Mouse (Mus musculus) neural tube, embryonic 10.5 days (tissue): ENCODE data around the gene Prcp.
"Not testable (repeated sequence)": the region's sequence is repeated elsewhere in the genome, so short reads cannot be mapped to it uniquely, and the experiment has no call there.

Source experiments
- DNase-seq: peaks from one replicate; pipeline ENCODE4 v3.0.0-alpha.2; 2017; ENCODE audit warnings: low spot score; ENCODE audit errors: extremely low spot score

Prcp gene

GRCm38 (mm10) chr7:92890211-92890610 is 15.9 kb downstream of the Prcp start:
- DNase-seq = no peak

DNA sequence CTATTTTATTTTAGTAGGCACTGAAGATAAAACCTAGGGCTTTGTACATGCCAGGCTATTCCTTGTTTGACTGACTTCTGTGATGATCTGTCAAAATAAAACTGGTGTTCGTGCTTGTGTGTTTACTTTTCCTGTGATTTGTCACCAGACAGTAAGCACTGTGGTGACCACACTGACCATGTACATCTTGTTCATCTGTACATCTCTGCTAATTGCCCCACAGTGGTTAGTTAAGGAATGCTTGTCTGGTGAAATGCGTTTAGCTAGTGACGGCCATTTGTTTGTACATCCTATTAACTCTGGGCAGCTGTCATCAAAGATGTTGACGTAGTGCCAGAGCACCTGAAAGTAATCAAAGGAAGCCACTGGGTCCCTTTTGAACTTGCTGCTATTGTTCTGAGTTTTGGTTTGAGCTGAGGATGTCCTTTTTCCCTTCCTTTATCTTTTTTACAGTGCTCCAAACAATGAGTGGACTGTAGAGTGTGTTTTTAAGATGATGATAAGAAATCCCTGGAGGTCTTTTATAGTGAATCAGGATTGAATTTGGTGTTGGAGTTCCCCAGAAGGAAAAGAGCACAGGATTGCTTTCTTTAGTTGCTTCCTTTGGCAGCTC is 16.5 kb downstream of the Prcp start:
- DNase-seq = no peak

DNA sequence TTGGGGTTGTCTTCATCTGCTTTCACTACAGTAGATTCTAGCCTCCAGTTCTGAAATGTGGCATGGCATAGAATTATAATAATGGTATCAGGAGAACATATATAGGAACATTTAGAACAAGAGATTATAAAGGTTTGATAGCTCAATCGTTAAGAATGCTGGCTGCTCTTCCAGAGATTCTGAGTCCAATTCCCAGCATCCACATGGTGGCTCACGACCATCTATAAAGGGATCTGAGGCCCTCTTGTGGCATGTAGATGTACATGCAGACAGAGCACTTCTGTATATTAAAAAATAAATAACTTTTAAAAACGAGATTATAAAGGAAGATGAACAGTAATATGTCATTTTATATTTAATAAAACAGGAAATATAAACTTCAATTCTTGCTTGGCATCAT is 19.2 kb downstream of the Prcp start:
- no peak for DNase-seq

DNA sequence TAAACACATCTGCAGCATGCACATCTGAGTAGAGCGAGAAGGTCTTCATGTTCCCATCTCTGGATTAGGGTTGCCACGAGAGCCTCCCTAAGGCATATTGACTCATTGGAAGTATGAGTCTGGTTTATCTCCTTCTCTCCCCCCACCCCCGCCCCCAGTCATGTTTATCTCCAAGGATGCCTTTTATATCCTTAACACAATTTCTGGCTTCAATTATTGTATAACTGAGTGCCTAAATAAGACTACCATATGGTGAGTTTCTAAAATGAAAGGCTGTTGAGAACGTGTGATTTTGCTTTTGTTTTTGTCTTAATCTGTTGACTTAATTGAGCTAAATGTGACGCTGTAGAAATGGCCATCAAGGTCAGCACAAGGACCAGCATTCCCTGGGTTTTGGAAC is 21.8 kb downstream of the Prcp start:
- DNase-seq = no peak

GRCm38 (mm10) chr7:92897021-92897420 is 22.8 kb downstream of the Prcp start:
- DNase-seq = no peak

DNA sequence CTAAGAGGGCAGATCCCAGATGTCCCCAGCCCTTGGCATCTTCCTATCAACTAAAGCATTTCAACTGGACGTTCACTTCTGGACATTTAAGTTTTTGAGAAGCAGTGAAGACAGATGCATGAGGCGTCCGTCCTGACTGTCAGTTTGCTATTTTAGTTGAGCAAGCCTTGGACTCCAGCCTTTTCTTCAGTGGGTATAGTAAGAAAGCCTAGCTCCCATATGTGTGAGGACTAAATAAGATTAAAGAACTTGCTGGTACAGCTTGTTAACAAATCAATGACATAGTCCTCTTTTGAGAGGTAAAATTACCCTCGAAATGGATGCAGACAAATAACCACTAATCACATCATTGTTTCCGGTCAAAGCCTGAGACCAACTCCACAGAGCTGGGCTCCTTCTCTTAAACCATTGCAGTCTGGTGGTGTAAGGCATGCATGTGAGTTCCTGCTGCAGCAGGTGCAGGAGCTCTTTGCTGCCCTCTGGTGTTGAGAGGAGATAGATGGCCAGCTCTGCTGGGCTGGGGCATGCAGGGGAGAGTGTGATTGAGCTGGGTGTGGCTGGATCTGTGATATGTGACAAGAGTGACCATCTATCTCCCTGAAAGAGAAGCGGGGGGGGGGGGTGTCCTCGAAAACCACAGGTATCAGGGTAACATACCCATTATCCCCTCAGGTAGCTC is 29.2 kb downstream of the Prcp start:
- peak; percentile 75 for DNase-seq

- not testable (repeated sequence) for DNase-seq
Measured at GRCm38 (mm10) chr7:92904285-92904684, 30.0 kb downstream of the Prcp start.

- no peak for DNase-seq
Measured at GRCm38 (mm10) chr7:92920172-92920856, 46.0 kb downstream of the Prcp start.

DNA sequence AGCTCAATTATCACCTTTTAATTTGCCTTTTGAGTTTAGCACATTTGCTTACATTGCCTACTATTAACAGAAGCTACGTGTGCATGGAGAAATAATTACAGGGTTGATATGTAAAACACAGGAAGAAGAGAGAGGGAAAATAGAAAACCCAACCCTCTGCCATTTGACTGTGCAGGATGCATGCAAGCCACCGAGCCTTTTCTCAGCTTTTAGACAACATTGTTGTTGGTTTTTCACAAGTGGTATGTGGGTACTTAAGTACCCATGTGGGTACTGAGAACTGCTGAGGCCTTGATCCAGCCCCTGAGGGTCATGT is 46.5 kb downstream of the Prcp start:
- DNase-seq = no peak

DNA sequence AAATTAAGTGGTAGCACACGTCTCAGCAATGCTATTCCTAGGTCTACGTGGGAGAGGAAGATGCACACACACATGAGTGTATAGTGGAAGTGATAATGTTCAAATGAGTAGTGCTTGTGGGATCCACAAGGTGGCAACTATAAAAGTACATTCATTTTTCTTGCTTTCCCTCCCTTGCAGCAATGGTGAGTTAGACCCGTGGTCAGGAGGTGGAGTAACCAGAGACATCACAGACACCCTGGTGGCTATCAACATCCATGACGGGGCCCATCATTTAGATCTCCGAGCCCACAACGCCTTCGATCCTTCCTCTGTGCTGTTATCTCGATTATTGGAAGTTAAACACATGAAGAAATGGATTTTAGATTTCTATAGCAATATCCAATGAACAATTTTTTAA is 58.5 kb downstream of the Prcp start:
- DNase-seq = no peak

- DNase-seq = not testable (repeated sequence)
Measured at GRCm38 (mm10) chr7:92933308-92933948, 59.2 kb downstream of the Prcp start.

GRCm38 (mm10) chr7:92936747-92937146 is 62.5 kb downstream of the Prcp start:
- no peak for DNase-seq

GRCm38 (mm10) chr7:92937955-92938354 is 63.7 kb downstream of the Prcp start:
- DNase-seq = no peak

DNA sequence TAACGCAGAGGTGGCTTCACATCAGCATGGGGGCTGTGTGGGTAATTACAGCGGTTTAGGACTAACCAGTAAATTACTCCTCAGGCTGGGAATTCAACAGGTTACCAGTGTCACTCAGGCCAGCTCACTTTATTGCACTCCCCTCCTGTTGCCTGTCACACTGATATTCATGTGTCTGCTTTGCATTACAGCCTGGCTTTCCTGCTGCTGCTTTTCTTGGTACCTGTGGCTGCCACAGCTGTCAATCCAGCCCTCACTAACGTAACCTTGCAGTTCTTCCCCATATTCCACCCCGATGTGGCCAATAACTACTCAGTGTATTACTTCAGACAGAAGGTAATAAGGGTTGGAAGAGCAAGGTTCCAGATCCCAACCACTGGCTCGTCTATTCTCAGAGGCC is 65.5 kb downstream of the Prcp start:
- no peak for DNase-seq

- DNase-seq = no peak
Measured at GRCm38 (mm10) chr7:92950775-92951174, 76.5 kb downstream of the Prcp start.

DNA sequence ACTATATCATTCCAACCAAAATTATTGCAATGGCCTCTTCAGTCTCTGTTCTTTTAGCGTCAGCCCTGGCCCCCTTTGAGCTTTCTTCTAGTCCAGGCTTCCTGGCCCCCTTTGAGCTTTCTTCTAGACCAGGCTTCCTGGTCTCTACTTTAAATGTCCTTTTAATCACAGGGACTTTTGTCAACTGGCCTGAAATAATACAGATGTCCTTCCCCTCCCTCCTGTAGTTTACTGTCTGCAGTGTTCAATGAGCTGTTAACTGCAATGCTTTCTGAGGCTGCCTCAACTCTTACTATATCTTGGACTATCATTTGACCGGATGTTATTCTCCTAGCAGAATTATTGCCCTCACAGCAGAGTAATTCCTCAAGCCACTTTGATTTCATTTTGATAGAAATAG is 77.9 kb downstream of the Prcp start:
- DNase-seq = no peak

- DNase-seq = no peak
Measured at GRCm38 (mm10) chr7:92959758-92960157, 85.5 kb downstream of the Prcp start.

DNA sequence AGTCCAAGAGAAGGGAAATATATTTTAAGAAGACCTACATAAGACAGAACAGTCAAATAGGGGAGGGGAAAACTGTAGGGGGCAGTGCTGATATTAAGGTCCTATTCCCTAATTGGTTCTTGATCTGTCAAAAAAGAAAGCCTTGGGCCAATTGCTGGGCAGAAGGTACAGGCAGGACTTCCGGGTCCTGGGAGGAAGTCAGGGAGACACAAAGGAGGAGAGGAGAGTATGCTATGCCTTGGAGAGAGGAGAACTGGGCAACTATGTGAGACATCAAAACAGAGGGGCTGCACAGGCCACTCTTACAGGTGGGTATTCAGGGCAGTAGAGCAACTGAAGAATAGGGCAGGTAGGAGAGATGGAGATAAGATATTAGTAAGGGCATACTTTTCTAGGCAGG is 87.6 kb downstream of the Prcp start:
- no peak for DNase-seq

- no peak for DNase-seq
Measured at GRCm38 (mm10) chr7:92964754-92965501, 90.7 kb downstream of the Prcp start.

DNA sequence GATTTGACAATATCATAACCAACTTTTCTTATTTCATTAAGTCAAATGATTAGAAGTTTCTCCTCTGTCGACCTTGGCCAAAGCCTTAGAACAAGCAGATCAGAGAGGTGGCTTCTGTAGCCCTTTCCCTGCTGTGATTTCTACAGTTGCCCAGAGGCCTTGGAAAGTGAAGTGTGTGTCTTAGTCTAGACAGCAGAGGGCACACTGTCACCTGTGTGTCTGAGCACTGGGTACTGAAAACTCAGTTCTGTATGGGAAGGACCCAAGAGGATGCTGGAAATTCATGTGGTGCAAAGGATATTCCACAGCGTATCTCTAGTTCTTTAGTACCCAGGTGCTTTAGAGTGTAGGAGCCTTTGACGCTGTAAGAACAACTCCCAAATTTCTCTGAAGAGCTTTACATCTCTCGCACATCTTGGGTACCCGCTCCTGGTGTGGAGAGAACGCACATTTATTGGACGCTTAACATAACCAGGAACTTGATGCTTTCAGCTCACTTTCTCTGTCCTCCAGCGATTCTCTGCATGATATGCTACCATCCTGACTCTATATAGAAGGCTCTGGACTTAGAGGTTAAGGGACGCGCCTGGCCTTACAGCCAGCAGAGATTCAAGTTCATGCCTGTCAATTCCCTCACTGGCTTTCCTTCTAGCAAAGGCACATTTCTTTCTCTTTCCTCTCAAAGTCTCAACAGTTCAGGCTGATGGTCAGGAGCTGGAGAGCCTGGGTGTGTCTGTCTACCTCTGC is 93.3 kb downstream of the Prcp start:
- DNase-seq = peak; percentile 33

- no peak for DNase-seq
Measured at GRCm38 (mm10) chr7:92977429-92977828, 103.2 kb downstream of the Prcp start.
